Mouse (Mus musculus): ENCODE data around the gene Ubash3a.

DNA sequence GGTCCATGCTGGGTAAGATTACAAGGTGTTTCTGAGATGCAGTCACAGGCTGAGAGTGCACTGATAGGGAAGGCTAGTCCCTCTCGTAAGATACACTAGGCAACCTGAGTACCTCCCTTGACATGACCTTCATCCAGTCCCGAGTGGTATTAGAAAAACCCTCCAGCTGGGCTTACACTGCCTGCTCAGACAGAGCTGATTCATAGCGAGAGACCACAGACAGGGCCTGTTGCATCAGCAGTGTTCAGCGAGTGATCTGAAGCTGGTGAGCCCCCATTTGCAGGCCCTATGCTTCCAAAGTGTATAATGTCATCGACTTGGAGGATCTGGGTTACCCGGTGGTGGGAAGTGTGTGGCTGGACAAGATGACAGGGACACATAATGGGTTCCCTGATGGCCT is 42.5 kb upstream of the Ubash3a start, which contains the start of gene Tff1:
- TF ChIP-seq POLR2A (IDR thresholded peaks at IDR 0.05; ENCODE audit: extremely low read depth, insufficient read depth, low read length): no peak
- no peak for TF ChIP-seq CTCF (IDR thresholded peaks at IDR 0.05; ENCODE audit: extremely low read depth, insufficient read depth, low read length)
